Mouse (Mus musculus) regulatory T cell (primary cell): ENCODE results near the gene Tbx22.

Experiments
- in situ Hi-C: fragments of 300-600 bp; cut with MboI, MseI; formaldehyde crosslinking; loops from one replicate; pipeline ENCODE4 v1.15.1; 2025; ENCODE audit warnings: high pct_unique_total_duplicates

Tbx22 gene

GRCm38 (mm10) chrX:107667664-107668063 lies at the start of gene Tbx22:
TSS of gene Tbx22 (plus strand) at chrX:107667964.
- in situ Hi-C loops, result loop anchor here (10.0 kb wide), 1 partner anchor 293 kb away; no protein-coding TSS in a partner anchor

- in situ Hi-C loops, result loop anchor here (10.0 kb wide), 1 partner anchor 294 kb away; no protein-coding TSS in a partner anchor
Measured at GRCm38 (mm10) chrX:107668677-107669076, 913 bp downstream of the Tbx22 start.

GRCm38 (mm10) chrX:107679203-107679602 lies 11.4 kb downstream of the Tbx22 start:
- in situ Hi-C loops, result no loop called here

- in situ Hi-C loops, result no loop called here
Measured at GRCm38 (mm10) chrX:107708584-107708983, 40.8 kb downstream of the Tbx22 start.

GRCm38 (mm10) chrX:107723541-107723940 lies 55.8 kb downstream of the Tbx22 start:
- in situ Hi-C loops, result no loop called here
